Mouse (Mus musculus) cerebellum, adult 11-12 months (tissue): Measurements from ENCODE around the gene Cmas.

Experiments
- DNase-seq: peaks from one replicate; pipeline ENCODE4 v3.0.0; 2022

Gene Cmas

DNA sequence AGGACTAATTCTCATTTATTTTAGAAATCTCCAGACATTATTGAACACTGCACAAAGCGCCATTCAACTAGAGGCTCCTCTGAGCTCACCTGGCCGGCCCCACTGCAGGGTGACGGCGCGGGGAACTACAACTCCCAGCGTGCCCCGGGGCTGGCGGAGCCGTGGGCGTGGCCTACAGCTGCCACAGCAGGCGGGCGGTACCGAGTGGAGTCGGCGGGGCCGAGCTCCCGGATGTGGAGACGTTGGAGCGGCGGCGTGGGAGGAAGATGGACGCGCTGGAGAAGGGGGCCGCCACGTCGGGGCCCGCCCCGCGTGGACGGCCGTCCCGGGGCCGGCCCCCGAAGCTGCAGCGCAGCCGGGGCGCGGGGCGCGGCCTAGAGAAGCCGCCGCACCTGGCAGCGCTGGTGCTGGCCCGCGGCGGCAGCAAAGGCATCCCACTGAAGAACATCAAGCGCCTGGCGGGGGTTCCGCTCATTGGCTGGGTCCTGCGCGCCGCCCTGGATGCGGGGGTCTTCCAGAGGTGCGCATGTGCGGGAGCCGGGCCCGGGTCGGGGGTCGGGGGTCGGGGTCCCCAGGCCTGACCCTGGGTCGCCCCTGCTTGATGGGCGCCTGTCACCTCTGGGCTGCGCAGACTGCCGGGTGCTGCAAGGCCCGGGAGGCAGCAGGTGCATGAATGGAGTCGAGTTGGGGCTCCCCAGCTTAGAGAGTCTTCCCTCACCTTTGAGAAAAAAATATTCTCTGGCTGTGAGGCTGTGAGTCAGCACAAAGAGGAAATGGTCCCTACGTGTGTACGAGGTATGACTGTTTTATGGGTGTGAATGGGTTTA lies at the start of gene Cmas:
TSS of gene Cmas (plus strand) at position 180 of the 827 bp plus-strand sequence.
- DNase-seq, result peak; percentile 89

DNA sequence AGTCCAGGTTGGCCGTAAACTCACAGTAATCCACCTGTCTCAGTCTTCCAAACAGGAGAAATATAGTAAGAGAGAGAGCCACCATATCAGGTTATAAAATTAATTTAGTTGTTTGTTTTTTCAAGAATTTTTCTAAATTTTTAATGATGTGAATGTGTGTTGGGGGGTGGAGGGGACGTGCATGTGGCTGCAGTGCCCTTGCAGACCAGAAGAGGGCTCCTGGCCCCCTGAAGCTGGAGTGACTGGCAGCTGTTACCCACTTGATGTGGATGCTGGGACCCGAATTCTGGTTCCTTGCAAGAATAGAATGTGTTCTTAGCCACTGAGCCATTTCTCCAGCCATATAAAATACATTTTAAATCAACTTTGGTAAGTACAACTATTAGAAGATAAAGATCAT lies 49.8 kb upstream of the Cmas start:
- no peak for DNase-seq

DNA sequence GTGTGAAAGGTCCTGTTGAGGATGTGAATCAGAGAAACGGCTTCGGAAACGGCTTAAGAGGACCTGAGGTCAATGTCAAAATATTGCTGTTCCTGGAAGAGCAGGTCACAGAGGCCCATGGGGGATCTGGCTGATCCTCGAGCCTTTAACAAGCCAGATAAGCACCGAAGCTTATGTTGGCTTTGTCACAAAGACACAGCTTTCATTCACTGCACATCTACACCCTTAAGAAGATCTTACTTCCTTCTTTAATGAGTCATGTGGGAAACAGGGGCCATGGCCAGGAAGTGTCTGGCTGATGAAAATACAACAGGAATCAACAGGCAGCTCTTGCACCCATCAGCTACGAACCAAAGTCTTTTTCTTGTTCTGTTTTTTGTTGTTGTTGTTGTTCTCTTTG lies 48.1 kb upstream of the Cmas start:
- DNase-seq, result no peak

DNA sequence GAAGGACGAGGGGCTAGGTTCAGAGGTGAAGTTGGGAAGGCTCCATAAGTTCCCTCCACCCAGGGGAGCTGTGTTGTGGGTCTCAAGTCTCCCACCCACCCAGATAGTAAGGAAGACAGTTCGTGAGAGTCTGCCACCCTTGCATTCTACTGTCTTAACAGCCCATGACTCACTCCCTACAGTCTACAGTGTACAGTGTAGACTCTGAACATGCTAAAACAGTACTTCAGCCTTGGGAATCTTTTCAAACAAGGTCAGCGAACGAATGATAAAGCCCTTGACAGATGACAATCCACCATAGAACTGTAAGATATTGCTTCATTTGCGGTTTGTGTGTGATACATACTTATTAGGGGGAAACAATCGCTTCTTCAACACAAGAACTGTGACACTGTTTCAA lies 45.8 kb upstream of the Cmas start:
- no peak for DNase-seq

DNA sequence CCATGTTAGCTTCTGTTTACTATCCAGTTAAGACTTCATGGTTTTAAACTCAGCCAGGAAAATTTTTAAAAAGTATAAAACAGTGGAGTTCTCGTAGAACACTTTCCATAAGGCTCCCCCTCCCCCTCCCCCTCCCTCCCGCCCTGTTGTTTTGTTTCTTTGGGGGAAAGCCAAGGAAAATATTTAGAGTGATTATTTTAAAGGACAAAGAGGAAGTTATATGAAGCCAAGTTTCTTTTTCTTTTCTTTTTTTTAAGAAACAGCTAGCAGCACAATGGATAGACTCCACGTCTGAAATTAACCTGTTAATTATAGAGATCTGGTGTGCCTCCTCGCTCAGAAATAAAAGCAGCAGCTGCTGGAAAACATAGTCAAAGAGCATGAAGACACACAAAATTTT lies 45.4 kb upstream of the Cmas start:
- DNase-seq, result no peak

DNA sequence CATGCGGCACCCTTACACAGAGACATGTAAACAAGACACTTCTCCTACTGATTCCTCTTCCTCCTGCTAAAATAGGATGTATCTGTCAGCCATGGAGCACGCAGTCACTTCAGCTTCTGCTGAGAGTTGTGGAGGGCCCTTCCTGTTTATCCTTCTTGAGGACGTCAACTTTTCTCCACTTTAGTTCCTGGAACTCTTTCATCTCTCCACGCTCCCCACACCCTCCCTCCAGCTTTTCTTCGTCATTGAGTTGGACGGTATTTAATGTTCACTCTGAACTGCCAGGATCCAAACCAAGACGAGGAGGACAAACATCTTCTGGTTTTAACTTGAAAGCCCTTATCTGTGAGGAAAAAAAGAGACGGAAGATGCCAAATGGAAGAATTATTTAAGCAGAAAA lies 41.5 kb upstream of the Cmas start:
- no peak for DNase-seq

DNA sequence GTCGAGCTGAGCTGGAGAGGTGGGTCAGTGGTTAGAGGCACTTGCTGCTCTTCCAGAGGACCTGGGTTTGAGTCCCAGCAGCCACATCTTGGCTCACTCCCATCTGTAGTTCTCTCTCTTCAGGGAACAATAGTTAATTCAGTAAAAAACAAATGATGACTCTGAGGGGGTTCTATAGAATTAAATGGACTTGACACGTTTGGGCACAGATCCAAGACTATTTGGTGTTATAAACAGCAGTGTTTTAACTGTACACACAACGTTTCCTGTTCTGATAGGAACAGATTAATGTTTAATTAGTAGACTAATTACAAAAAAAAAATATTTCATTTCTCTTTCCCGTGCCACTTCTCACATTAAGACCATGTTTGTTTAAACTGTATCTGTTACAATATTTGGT lies 39.3 kb upstream of the Cmas start:
- no peak for DNase-seq

DNA sequence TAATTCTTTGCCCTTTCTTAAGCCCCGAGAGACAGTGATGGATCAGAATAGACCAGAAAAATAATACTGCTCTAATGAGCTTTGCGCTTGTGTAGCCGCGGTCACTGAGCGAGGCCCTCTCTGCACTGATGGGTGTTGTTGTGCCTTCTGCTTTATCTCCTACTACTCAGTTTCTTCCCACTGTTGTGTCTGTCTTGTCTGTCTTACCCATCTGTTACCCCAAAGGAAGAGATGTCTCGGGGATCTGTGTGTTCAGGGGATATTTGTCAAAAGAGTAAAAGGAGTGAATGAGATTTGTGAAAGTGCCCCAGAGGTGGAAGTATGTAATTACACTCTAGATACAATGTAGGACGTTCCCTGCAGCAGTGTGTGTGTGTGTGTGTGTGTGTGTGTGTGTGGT lies 38.3 kb upstream of the Cmas start:
- DNase-seq, result no peak

DNA sequence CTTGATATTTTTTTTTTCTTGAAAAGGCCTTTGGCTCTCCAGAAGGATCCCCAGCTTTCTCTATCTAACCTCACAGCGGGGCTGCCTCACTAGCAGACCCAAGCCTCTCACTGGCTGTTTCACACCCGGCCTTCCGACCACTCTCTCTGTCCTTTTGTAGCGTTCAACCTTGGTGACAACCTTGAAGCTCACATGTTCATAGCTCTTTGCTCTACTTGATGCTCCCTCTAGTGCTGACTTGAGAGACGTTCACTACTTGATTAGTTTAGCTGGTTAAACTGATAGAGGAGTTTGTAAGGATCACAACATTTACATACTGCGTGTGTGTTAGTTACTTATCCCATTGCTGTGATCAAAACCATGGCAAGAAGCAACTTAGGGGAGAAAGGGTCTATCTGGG lies 35.8 kb upstream of the Cmas start:
- DNase-seq, result no peak

DNA sequence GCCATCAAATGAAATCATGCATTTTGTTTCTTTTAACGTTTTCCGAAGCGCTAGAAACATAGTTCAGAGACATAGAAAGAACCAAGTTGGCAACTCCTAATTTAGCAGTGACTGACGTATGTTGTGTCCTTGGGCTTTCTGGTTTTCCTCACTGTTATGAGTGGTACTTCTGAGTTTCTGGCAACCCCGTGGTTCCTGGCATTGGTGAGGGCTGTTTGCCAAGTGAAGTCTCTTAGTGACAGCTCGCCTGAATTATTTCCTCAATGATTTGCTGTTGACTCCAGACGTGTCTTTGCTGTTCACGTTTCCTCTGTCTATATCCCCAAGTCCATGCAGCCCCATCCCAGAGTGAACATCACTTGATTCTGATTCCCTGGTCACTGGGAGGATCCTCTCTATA lies 34.8 kb upstream of the Cmas start:
- no peak for DNase-seq

DNA sequence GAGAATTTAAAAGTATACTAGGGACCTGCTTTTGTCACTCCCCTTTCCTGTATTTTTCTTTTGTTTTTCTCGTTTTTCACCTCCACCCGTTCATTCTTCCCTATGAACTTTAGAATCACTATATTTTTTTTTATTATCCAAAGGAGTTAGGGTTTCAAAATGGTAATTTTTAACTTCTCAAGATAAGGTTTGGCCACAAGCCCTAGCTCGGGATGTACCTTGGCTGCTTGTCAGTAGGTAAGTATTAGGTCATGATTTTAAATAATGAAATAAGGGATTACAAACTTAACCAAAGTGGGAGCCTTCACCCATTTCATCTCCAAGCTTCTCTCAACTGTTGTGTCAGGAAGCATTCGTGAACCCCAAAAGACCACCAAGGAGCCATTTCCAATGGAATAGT lies 30.5 kb upstream of the Cmas start:
- DNase-seq, result no peak

DNA sequence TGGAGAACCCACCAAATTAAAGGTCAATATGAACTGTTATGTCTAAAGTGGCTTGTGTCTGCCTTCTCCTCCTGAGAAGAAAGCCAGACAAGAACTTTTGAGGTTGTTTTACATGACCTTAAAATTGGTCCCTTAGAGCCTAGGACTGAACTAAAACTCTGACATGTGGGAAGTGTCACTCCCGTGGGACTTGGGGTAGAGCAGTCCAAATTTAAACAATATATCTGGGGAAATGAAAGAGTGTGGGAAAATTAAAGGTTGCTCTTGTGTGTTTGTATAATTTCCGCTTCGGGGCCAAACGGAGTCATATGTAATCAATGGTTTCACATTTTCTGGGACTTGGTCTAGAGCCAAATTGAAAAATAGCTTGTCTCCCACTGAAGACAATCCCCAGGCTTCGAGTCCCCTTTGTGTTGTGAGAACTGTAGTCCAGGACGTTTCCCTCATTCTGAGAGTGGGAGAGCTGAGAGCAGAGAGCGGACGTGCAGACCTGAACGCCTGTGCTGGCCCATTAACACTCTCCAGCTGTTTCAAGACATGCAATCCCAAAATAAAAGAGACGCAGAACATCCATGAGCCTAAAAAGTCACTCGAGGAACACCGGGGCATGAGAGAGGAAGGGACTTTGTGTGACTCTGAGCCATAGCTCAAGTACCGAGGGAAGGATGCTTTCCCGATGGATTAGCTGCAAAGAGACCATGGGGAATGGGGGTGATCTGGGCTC lies 23.8 kb upstream of the Cmas start:
- DNase-seq, result no peak

DNA sequence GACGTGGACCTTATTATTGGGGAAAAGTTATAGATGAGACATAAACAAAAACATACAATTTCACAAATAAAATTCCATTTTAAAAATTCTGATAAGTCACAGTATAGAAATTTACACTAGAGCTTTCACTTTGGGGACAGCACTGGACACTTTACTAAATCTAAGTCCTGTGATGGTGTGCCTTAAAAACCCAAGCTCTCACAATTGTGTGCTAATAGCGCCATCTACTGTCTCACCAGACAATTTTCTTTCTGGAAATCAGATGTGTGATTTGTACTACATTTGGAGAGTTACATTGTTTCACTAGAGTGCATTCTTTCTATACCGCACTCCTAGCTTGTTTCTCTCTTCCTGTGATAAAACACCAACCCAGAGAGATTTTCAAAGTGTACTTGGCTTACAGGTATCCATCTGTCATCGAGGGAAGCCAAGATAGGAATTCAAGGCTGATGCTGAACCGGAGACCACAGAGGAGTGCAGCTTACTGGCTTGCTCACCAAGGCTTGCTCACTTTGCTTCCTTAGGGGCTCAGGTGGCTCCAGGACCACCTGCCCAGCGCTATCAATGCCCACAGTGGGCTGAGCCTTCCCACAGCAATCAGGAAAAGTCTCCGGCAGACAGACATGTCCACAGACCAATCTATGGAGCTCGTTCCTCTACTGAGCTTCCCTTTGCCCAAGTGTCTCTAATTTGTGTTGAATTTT lies 21.0 kb upstream of the Cmas start:
- no peak for DNase-seq

DNA sequence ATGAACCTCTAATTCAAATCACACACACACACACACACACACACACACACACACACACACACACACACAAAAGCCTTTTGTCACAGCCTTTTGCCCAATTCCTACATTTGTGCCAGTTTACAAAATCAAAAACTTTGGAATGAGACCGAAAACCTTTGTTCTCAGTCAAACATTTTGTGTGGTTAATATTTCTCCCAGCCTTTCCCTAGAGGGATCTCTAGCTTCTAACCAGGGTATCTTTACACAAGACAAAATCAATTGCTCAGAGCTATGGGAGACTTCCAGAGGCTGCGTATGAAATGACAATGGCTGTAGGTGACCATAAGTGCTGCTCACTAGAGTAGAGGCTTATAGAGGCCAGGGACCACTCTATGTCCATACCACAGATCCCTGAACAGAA lies 18.3 kb upstream of the Cmas start:
- DNase-seq, result no peak

DNA sequence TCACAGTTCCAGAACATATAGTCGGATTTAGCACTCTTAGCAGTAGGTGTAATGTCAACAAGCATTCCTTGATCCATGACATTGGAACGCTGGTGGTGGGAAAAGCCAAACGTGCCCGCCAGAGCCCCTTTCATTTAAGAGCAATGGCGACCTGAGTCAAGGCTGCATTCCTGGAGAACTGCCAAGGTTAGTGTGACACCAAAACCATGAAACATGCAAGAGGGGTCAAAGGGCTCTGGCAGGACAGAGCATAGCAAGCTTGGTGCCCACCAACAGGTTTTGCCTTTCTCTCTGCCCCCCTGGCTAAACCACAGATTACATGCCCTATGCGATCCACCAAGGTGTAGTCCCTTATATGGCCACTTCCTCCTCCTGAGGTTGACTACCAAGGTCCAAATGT lies 17.8 kb upstream of the Cmas start:
- DNase-seq, result no peak

DNA sequence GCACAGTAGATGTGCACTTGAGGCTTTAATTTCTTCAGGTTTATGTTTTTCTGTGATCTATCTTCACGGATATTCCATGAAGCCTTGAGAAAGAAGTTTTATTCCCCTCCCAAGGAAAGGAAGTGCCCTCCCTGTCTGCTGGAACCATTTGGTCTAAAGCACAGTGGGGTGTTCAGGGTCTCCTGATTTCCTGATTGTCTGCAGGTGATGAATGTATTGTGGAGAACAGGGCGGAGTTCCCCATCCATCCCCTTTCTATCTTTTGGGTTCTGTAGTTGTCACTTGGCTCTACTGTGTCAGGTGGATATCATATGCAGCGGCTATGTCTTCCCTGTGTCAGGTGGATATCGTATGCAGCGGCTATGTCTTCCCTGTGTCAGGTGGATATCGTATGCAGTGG lies 14.7 kb upstream of the Cmas start:
- DNase-seq, result no peak

DNA sequence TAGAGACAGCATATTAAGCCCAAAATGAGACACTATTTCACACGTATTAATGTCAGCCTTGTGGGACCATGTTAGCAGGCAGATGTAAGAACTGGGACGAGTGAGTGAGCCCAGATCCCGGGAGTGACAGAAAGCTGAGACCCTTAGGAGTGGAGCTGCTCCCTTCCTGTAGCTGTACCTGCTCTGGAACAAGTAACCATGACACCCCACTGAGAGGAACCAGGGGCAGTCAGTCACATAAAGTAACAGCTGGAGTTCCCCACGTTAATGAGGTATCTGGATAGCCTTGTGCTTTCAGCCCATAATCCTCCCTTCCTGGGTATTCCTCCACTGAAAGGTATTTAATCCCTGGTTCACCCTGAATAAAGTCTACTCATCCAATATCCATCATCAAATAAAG lies 13.3 kb upstream of the Cmas start:
- no peak for DNase-seq

DNA sequence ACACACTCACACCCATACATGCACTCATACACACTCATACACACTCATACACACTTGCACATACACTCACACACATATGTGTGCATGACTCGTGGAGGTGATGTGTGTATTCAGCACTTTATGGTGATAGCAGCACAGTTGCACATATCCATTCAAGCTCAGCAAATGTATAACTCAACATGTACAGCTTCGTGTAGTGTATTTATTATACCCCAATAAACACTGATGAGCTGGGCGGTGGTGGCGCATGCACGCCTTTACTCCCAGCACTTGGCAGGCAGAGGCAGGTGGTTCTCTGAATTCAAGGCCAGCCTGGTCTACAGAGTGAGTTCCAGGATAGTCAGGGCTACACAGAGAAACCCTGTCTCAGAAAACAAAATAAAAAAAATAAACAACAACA lies 11.0 kb upstream of the Cmas start:
- no peak for DNase-seq

DNA sequence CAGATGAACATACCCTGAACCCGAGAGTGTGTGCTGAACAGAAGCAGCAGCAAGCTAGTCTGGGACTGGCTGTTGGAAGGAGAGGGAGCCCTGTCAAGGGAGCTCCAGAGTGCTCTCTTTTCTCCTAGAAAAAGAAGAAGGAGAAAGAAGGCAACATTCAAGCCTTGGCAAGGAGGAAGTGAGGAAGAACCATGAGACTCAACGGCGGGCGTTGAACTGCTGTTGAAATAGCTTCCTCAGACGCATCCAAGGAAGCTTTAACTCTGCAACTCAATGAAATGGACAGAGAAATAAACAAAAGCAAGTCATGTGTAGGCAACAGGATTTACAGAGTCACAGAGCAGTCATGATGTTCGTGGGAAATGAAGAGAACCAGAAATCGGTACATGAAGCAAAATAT lies 9.7 kb upstream of the Cmas start:
- DNase-seq, result no peak

DNA sequence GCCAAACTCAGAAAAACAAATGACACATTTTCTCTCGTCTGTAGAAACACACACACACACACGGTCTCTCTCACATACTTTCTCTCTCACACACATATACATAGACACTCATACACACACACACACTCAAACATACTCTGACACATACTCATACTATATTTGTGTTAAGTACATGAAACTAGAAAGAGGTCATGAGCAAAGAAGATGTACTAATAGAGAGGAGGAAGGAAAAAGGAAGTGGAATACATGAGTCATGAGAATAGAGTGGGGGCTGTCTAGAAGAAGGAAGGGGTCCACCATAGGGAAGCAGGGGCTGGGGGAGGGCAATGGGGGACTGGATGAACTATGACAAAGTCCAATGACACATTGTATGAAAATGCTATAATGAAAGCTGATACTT lies 9.3 kb upstream of the Cmas start:
- DNase-seq, result no peak

DNA sequence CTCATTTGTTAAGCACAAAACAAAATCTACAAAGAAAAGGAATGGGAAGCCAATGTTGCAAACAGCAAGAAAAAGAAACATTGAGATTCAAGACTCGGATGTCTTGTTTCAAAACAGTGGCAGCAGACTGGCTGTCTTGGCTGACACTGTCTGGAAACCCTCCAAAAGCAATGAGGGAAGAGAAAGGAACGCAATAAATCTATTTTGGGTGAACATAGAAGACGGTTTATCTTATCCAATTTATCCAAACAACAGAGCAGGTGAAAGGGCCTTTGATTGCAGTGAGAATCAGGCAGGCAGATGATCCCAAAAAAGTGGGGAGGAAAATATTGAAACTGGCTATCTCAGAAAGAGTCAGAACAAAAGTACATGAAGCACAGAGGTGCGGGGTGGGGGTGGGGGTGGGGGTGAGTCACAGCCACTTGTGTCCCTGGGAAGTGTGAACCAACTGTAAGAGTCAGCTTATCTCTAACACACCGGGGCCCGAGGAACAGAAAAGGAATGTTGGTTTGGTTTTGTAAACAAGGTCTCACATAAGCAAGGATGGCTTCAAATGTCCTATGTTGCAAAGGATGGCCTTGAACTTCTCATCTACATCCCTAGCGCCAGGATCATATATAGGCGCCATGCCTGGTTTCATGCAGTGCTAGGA lies 8.3 kb upstream of the Cmas start:
- DNase-seq, result no peak

DNA sequence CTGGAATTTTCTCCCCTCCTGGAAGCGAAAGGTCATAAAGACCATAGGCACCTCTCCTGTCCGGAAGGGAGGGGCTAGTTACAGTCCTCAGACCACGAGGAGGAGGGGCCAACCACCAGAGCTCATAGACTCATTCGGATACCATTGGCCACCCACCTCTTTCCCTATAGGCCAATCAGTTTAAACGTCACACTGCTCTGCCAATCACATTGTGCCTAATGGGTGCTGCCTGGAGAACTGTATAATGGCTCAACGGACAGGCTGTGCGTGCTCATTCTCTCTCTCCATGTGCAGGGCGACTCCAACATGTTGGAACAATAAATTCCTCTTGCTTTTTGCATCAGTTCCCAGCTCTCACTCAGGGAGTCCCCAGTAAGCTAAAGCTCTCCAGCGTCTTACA lies 5.1 kb upstream of the Cmas start:
- DNase-seq, result no peak
